Mouse (Mus musculus): ENCODE results near the gene Lrrc32. TPM values are rescaled to one million over a fixed set of nuclear protein-coding genes. Genes with fewer than 3 reads are reported as not detected.
A peak's percentile ranks its signal among the peaks of the same experiment; 100 is the strongest.

The Lrrc32 gene
- polyA plus RNA-seq, 1 experiment from 2014 or later, result 2.3 TPM

- peak overlapping the region; percentile 56 for H3K4me3 ChIP-seq
- H3K9ac ChIP-seq (replicated peaks), result no peak overlapping the region
- WGBS, result 64% methylated on average over 4 of the region's 4 CpGs
- no peak overlapping the region for H3K27ac ChIP-seq (replicated peaks)
- no peaks in the 10 kb centered on the region for H3K36me3 ChIP-seq
- H3K4me2 ChIP-seq (replicated peaks), result peak overlapping the region; percentile 78
- peaks cover 2% of the 10 kb centered on the region; the same call in 1 of the 2 replicates for H3K27me3 ChIP-seq
- H3K4me1 ChIP-seq, result peaks cover 9% of the 10 kb centered on the region
- H3K9me3 ChIP-seq, result no peaks in the 10 kb centered on the region
- ATAC-seq (replicated peaks), result peak; percentile 17; the same call in 1 of the 2 replicates
These were observed 1.2 kb downstream of the Lrrc32 start for GRCm38 (mm10) chr7:98490328-98490727.

- no peak for ATAC-seq (replicated peaks)
- no peak overlapping the region for H3K4me3 ChIP-seq
- no peaks in the 10 kb centered on the region for H3K36me3 ChIP-seq
- H3K27ac ChIP-seq (replicated peaks), result no peak overlapping the region
- H3K9me3 ChIP-seq, result no peaks in the 10 kb centered on the region
- H3K9ac ChIP-seq (replicated peaks), result no peak overlapping the region
- H3K4me1 ChIP-seq, result peaks cover 9% of the 10 kb centered on the region
- peaks cover 2% of the 10 kb centered on the region; the same call in 1 of the 2 replicates for H3K27me3 ChIP-seq
- 96% methylated on average over 6 of the region's 6 CpGs for WGBS
- H3K4me2 ChIP-seq (replicated peaks), result no peak overlapping the region
These were observed 1.8 kb downstream of the Lrrc32 start for GRCm38 (mm10) chr7:98490911-98491310.

- no peak overlapping the region for H3K4me2 ChIP-seq (replicated peaks)
- H3K27me3 ChIP-seq, result peaks cover 2% of the 10 kb centered on the region; the same call in 1 of the 2 replicates
- no peaks in the 10 kb centered on the region for H3K9me3 ChIP-seq
- H3K36me3 ChIP-seq, result no peaks in the 10 kb centered on the region
- H3K9ac ChIP-seq (replicated peaks), result no peak overlapping the region
- no peak for ATAC-seq (replicated peaks)
- peaks cover 6% of the 10 kb centered on the region for H3K4me1 ChIP-seq
- H3K27ac ChIP-seq (replicated peaks), result no peak overlapping the region
- WGBS, result 67% methylated on average over 9 of the region's 9 CpGs
- no peak overlapping the region for H3K4me3 ChIP-seq
These were observed 2.5 kb downstream of the Lrrc32 start for GRCm38 (mm10) chr7:98491451-98492200.

- Histone ChIP-seq H3K4me1 (peaks cover 6% of the 10 kb centered on the region), H3K27ac (replicated peaks) (no peak overlapping the region), H3K27me3 (peaks cover 2% of the 10 kb centered on the region; the same call in 1 of the 2 replicates), H3K4me3 (no peak overlapping the region), H3K36me3 (no peaks in the 10 kb centered on the region), H3K9ac (replicated peaks) (no peak overlapping the region), H3K4me2 (replicated peaks) (no peak overlapping the region), H3K9me3 (no peaks in the 10 kb centered on the region)
- 70% methylated on average over 5 of the region's 5 CpGs for WGBS
- no peak for ATAC-seq (replicated peaks)
These were observed 3.2 kb downstream of the Lrrc32 start for GRCm38 (mm10) chr7:98492331-98492730.

GRCm38 (mm10) chr7:98493307-98493706 is 4.2 kb downstream of the Lrrc32 start:
- no peaks in the 10 kb centered on the region for H3K9me3 ChIP-seq
- WGBS, result 79% methylated on average over 2 of the region's 2 CpGs

GRCm38 (mm10) chr7:98493901-98494480 is 4.9 kb downstream of the Lrrc32 start:
- Histone ChIP-seq H3K9ac (replicated peaks) (no peak overlapping the region), H3K9me3 (no peaks in the 10 kb centered on the region), H3K27me3 (peaks cover 2% of the 10 kb centered on the region; the same call in 1 of the 2 replicates), H3K4me2 (replicated peaks) (no peak overlapping the region), H3K27ac (replicated peaks) (no peak overlapping the region), H3K4me1 (peaks cover 6% of the 10 kb centered on the region), H3K4me3 (no peak overlapping the region), H3K36me3 (no peaks in the 10 kb centered on the region)
- WGBS, result 82% methylated on average over 18 of the region's 18 CpGs
- no peak for ATAC-seq (replicated peaks)

More at GRCm38 (mm10) chr7:98493307-98493706, 4.2 kb downstream of the Lrrc32 start:
- Histone ChIP-seq H3K36me3 (no peaks in the 10 kb centered on the region), H3K9ac (replicated peaks) (no peak overlapping the region), H3K4me3 (no peak overlapping the region), H3K4me1 (peaks cover 6% of the 10 kb centered on the region), H3K27me3 (peaks cover 2% of the 10 kb centered on the region; the same call in 1 of the 2 replicates), H3K4me2 (replicated peaks) (no peak overlapping the region), H3K27ac (replicated peaks) (no peak overlapping the region)
- ATAC-seq (replicated peaks), result no peak

GRCm38 (mm10) chr7:98495591-98495990 is 6.5 kb downstream of the Lrrc32 start:
- Histone ChIP-seq H3K9ac (replicated peaks) (no peak overlapping the region), H3K4me3 (no peak overlapping the region), H3K9me3 (no peaks in the 10 kb centered on the region), H3K4me1 (no peaks in the 10 kb centered on the region), H3K27me3 (no peaks in the 10 kb centered on the region), H3K27ac (replicated peaks) (no peak overlapping the region), H3K4me2 (replicated peaks) (no peak overlapping the region), H3K36me3 (no peaks in the 10 kb centered on the region)
- WGBS, result 69% methylated on average over 1 of the region's 1 CpGs
- no peak for ATAC-seq (replicated peaks)

GRCm38 (mm10) chr7:98497451-98497850 is 8.4 kb downstream of the Lrrc32 start:
- no peak for ATAC-seq (replicated peaks)
- no peak overlapping the region for H3K4me2 ChIP-seq (replicated peaks)
- H3K27me3 ChIP-seq, result no peaks in the 10 kb centered on the region
- H3K36me3 ChIP-seq, result no peaks in the 10 kb centered on the region
- H3K9ac ChIP-seq (replicated peaks), result no peak overlapping the region
- no peaks in the 10 kb centered on the region for H3K4me1 ChIP-seq
- H3K27ac ChIP-seq (replicated peaks), result no peak overlapping the region
- WGBS, result 59% methylated on average over 5 of the region's 5 CpGs
- H3K4me3 ChIP-seq, result no peak overlapping the region
- no peaks in the 10 kb centered on the region for H3K9me3 ChIP-seq

- no peak overlapping the region for H3K4me3 ChIP-seq
- WGBS, result 91% methylated on average over 12 of the region's 12 CpGs
- H3K27me3 ChIP-seq, result no peaks in the 10 kb centered on the region
- no peak overlapping the region for H3K4me2 ChIP-seq (replicated peaks)
- no peak overlapping the region for H3K27ac ChIP-seq (replicated peaks)
- no peaks in the 10 kb centered on the region for H3K9me3 ChIP-seq
- H3K9ac ChIP-seq (replicated peaks), result no peak overlapping the region
- H3K36me3 ChIP-seq, result no peaks in the 10 kb centered on the region
- no peak for ATAC-seq (replicated peaks)
- no peaks in the 10 kb centered on the region for H3K4me1 ChIP-seq
These were observed 9.0 kb downstream of the Lrrc32 start for GRCm38 (mm10) chr7:98498101-98498500.

GRCm38 (mm10) chr7:98498656-98499560 is 9.8 kb downstream of the Lrrc32 start:
- H3K4me3 ChIP-seq, result no peak overlapping the region
- no peaks in the 10 kb centered on the region for H3K27me3 ChIP-seq
- no peaks in the 10 kb centered on the region for H3K36me3 ChIP-seq
- peaks cover 2% of the 10 kb centered on the region; the same call in 1 of the 2 replicates for H3K4me1 ChIP-seq
- H3K9me3 ChIP-seq, result no peaks in the 10 kb centered on the region
- no peak overlapping the region for H3K4me2 ChIP-seq (replicated peaks)
- no peak for ATAC-seq (replicated peaks)
- no peak overlapping the region for H3K9ac ChIP-seq (replicated peaks)
- H3K27ac ChIP-seq (replicated peaks), result no peak overlapping the region
- WGBS, result 81% methylated on average over 20 of the region's 20 CpGs

- no peaks in the 10 kb centered on the region for H3K27me3 ChIP-seq
- H3K27ac ChIP-seq (replicated peaks), result no peak overlapping the region
- no peaks in the 10 kb centered on the region for H3K36me3 ChIP-seq
- WGBS, result 80% methylated on average over 25 of the region's 25 CpGs
- H3K4me2 ChIP-seq (replicated peaks), result no peak overlapping the region
- H3K9ac ChIP-seq (replicated peaks), result no peak overlapping the region
- H3K4me1 ChIP-seq, result peaks cover 7% of the 10 kb centered on the region; the same call in 1 of the 2 replicates
- H3K4me3 ChIP-seq, result no peak overlapping the region
- no peaks in the 10 kb centered on the region for H3K9me3 ChIP-seq
- ATAC-seq (replicated peaks), result no peak
These were observed 10.6 kb downstream of the Lrrc32 start for GRCm38 (mm10) chr7:98499561-98500292.

Data from forebrain, embryonic 15.5 days (tissue).